Mouse (Mus musculus): Measurements from ENCODE around the gene Gm49396.

- TF ChIP-seq CTCF (IDR thresholded peaks at IDR 0.05; ENCODE audit: low read depth) (no peak), EP300 (IDR thresholded peaks at IDR 0.05; ENCODE audit: low read depth) (no peak)
These were observed 40.3 kb upstream of the Gm49396 start for GRCm38 (mm10) chr7:30522871-30523270.

All from heart, postnatal 0 days (tissue).